Mouse (Mus musculus) ES-Bruce4 (cell line): Measurements from ENCODE around the gene Gm1123.

ENCODE experiments used
- CTCF ChIP-seq: IDR thresholded peaks from one replicate; pipeline ENCODE4 v1.8.1; 2011; ENCODE audit warnings: low read depth, low read length
- EP300 ChIP-seq: IDR thresholded peaks from 2 replicates; pipeline ENCODE4 v1.6.1; 2011; ENCODE audit warnings: low read depth, low read length; ENCODE audit not compliant: insufficient read depth
- POLR2A ChIP-seq: IDR thresholded peaks from one replicate; pipeline ENCODE4 v1.8.1; 2011; ENCODE audit warnings: low read length; ENCODE audit not compliant: insufficient read depth

DNA sequence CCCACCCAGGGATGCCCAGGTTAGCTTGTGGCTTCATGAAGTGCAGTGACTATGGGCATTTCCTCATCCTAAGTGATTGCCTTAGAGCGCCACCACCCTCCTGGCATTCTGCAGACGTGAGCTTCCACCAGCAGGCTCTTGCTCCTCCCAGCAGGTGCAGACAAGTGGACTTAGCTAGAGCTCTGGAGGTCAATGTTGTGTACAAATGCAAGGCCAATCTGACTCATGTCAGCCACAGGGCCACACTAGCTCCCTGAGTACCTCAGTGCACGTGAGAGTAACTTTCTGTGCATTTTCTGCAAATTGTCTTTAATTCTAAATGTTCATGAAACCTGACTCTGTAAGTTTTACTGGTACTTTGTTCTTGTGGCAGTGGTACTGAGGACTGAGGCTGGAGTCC is 19.2 kb downstream of the Gm1123 start:
- TF ChIP-seq CTCF (no peak), POLR2A (no peak), EP300 (no peak)
